Mouse (Mus musculus): ENCODE data around the gene Sele.

Sele gene

DNA sequence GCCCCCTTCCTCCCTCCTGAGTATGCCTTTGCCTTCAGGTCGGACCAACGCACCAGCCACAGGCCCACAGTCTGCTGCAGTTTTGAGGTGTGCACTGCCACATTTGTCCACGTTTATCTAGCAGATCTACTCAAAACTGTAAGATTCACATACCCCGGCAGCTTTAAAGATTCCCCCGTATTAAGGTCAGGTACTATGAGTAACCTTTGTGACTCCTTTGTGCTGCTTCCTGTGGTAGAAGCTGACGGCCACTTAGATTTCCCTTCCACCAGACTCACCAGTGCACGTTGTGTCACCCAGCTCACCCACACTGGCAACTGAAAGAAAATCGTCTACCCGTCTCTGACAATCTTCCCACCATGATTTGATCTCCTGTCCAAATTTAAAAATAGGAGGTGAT is 25.1 kb downstream of the Sele start:
- DNase-seq = peak; percentile 44

DNA sequence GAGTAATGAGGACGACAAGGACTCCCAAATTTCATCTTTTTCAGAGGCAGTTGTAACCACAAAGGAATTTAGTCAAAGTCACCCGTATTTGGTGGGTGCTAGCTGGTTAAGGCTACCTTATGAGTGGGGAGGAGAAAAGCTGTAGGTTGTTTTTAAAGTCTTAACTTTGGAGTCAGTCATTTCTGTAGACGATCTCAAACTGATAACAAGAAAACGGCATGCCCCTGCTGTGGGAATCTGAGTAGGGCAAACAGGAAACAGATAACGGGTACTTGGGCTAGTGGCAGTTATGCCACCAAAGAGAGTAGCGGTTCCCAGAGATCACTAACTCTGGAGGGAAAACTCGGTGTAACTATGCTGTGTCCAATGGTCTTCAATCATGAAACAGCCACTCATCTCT is 25.8 kb downstream of the Sele start:
- DNase-seq = no peak

DNA sequence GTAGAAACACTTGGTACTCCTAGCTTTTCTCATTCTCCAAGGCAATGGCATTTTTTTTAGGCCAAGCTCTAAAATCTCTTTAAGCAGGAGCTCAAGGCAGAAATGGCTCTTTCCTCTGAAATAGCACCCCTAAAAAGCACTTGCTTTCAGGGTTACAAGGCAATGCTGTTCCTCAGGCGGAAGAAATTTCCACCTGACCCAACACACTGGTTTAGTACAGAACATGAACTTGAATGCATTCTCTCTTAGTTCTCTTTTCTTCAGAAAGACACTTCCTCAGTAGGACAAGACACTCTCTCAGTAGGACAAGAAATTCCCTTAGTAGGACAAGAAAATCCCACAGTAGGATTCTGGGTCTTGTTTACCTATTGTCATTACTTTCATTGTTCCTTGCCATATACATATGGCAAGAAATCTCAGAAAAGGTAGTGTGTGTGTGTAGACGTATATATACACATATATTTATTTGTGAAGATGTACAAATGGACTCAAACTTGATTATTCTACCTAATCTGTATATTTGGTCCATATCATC is 26.6 kb downstream of the Sele start:
- no peak for DNase-seq

DNA sequence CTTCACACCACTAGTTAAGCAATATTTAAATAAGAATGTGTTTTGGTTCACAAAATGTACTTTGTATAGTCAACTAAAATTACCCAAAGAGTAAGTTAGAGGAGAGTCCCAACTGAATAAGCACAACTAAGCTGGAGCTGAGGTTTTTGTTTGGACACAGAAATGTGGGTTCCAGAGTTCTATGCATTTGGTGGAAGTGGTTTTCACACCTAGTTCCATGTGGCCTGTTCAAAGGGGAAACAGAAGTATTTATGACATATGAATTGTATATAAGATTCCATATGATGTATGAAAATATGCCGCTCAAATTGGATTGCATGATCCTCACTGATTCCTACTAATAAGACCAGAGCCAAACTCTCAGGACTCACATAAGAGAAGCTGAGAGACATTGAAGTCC is 27.4 kb downstream of the Sele start:
- DNase-seq = no peak

DNA sequence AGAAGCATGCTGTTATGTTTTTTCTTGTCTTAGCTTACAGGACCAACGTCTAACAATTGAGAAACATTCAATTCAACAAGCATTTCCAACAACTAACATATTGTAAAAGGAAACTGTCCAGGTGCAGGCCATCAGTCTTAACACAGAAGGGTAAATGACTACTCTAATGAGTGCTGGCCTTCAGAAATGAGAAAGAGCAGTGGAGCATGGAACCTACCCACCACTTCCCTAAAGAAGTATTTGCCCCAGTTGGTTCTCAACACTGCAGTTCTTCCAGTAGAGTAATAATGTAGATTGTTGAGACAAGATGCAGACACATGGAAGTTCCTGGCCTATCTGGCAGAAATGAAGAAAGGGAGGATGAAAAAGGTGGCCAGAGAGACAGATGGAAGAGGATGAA is 28.4 kb downstream of the Sele start:
- DNase-seq = no peak

DNA sequence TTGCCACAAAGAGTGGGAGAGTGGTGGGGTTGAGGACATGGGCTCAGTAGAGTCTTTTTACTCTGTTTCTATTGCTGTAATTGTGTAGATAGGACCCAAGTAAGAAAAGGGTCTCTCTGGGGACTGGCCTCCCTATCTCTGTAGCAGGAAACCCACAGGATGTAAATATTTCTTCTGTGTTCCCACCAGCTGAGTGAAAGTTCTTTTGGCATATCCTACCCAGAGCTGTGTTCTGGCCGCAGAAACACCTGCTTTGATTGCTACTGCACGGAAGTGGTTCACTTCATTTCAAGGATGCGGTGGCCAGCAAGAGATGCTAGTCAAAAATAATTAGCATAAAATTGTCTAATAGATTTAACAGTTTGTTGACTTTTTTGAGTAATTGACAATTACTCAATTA is 29.0 kb downstream of the Sele start:
- no peak for DNase-seq

DNA sequence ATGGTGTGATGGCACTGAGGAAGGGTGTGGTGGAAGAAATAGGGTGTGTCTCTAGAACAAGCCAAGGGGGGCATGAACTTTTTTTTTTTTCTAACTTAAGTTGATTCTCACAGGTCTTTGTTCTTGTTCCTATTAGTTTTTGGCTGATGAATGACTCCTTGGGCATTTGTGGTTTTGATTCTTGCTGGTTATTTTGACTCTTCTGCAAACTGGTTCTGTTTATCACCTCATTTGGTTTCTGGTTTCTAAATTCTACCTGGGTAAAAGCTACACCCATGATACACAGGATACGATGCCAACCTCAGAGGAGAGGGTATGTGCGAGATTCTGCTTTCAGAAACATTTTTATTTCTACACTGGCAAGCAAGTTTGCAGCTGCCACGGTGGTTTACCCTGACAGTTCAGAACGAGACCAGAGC is 30.3 kb downstream of the Sele start:
- peak; percentile 76 for DNase-seq

DNA sequence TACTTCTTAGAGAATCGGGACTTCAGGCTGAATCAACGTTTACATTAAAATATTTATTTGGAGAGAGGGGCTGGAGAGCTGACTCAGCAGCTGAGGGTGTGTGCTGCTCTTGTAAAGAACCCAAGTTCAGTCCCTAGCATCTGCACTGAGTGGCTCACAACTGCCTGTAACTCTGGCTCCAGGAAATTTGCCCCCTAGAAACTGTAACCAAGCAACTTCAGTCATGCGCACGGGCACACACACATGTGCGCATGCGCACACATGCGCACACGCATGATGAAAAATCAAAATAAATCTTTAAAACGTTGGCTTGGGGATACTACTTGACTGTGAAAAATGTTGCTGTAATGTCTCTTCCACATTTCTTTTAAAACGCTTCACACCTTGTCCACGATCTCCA is 31.1 kb downstream of the Sele start:
- peak; percentile 58 for DNase-seq

DNA sequence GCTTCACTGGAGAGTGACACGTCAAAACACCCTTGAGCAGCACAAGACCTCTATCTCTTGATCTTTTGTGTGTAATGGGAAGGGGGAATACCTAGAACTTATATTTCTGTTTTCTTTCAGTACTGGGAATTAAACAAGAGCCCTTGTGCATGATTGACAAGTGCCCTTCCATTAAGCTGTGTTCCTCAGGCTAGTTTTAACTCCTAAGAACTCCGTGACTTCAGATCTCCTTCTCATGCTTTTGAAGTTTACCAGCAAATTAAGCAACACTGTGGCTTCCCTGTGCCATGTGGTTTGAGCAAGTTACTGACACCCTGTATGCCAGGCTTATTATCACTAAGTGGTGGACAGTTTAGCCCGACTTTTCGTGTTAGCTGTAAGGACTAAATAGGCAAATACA is 35.0 kb downstream of the Sele start:
- no peak for DNase-seq

DNA sequence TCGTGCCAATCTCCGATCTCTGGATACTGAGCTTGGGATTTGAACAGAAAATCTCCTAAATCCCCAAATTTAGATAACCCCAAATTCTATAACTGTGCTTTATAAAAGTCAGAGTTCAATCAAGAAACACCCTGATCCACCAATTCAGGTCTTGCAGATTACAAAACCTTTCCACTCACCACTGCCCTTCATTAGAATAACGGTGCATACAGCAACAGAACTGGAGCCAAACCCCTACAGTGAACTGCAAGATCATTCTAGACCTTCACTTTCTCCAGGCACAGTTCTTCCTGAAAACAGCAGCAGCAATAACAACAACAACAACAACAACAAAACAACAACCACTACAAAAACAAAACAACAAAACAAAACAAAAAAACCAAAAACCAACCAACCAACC is 38.8 kb downstream of the Sele start:
- no peak for DNase-seq

DNA sequence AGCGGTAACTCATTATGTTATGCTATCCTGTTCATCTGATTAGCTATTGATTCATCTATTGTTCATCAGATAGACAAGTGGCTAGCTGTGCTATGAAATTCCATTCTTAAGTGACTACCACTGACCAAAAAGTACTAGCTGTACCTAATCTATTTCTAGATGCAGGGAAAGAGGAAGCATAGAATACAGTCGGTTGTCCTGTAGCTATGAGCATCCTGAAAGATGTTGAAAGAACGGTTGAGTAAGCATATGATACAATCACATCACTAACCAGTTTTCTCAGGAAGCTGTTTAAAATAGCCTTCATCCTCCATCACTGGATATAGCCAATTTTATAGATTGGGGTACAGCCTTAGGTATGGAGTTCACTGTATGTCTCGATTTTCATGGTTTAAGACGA is 39.8 kb downstream of the Sele start:
- no peak for DNase-seq

DNA sequence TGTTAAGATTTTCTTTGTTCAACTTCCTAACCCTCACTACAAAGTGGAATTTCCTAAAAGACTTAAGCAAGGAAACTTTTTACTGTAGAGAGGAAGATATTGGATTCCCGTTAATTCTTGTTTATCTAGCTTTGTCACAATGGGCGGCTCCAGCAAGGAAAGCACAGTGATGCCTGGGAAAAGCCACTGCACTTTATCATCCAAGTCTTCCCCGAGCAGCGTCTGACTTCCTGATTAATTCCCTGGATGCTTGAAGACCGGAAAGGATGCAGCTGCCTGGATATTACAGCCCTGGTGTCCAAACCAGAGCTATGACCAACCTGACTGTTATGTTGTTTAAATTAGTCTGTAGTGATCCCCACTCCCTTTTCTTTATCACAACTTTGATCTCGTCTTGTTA is 48.7 kb downstream of the Sele start:
- peak; percentile 94 for DNase-seq

DNA sequence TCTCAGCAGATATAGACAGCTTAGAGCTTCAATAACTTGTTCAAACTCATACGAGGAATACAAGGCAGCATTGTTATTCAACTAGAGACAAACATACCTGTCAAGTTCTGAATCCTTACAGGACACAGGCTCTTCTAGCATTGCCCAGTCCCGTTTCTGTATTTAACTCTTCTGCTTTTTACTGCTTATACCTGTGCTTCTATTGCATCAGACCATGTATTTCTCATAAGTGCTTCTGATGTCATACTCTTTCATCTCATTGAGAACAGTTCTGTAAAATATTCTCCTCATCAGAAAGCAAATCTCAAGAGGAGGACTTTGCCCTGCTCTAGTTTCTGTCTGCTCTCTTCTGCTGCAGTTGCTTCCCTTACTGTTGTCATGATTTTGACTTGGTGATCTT is 49.9 kb downstream of the Sele start:
- no peak for DNase-seq

DNA sequence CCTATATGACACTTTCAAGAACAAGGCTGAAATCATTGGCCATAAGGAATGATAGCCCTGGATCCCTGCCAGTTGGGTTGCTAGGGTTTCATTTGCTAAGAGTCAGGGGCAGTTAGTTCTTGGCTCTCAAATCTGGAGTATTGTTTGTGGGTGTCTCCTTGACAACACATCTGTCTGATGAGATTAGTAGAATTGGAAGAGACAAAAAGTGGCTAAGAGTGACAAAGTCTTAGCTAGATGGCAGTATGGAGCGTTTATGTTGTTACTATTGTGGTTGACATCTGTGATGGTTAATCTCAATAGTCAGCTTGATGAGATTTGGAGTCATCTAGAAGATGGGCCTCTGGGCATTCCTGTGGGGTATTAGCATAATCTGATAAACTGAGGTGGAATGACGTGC is 50.3 kb downstream of the Sele start:
- DNase-seq = no peak

Data from heart, adult 11 months (tissue).